Mouse (Mus musculus): Measurements from ENCODE around the gene Cables2. TPM values are rescaled to one million over a fixed set of nuclear protein-coding genes. Genes with fewer than 3 reads are reported as not detected.

The Cables2 gene
- polyA plus RNA-seq, 1 experiment from 2014 or later: 19.8 TPM

DNA sequence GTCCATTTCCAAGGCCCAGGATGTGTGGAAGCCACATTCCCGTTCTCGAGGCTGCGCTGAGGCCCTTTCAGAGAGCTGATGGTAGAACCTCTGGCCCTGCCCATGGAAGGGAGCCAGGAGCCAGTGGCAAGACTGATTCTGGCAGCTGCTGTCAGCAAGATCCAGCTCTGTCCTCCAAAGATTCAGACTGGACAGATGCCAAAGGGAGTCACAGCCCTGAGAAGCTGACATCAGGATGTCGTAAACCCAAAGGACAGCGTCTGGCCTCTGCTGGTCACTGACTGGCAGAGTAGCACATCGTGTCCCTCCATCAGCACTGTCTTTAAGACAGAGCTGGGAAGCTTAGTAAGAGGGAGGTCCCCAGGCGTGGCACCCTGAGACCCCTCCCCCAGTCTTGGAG, 44.7 kb downstream of the Cables2 start:
- no peaks in the 10 kb centered on the region for H3K9me3 ChIP-seq
- H3K27ac ChIP-seq: no peak overlapping the region
- WGBS: 65% methylated on average over 7 of the region's 7 CpGs
- no peak overlapping the region for H3K4me2 ChIP-seq
- H3K36me3 ChIP-seq: no peaks in the 10 kb centered on the region
- no peak overlapping the region for H3K4me3 ChIP-seq
- no peak for ATAC-seq (ENCODE audit: low FRiP score)
- H3K9ac ChIP-seq: no peak overlapping the region
- H3K27me3 ChIP-seq: peaks cover 43% of the 10 kb centered on the region
- H3K4me1 ChIP-seq (replicated peaks): peaks cover 40% of the 10 kb centered on the region

DNA sequence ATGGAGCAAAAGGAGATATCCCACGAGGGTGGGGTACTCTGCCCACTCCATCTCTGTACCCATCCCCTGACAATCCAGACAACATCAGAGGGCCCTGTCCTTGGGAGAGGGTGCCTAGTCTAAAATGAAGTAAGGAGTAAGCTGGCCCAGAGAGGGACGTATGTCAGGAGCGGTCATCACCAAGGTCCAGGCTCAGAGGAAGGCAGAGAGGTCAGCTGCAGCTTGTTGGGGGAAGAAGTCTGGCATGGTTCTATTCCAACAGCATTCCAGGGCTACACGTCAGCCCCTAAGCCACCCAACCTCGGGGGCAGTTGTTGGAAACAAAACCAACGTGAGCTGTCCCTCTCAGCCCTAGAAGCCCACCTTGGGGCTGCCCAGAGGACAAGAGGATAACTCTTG, 45.2 kb downstream of the Cables2 start:
- Histone ChIP-seq H3K4me1 (replicated peaks) (peaks cover 40% of the 10 kb centered on the region), H3K4me3 (no peak overlapping the region), H3K36me3 (no peaks in the 10 kb centered on the region), H3K27ac (no peak overlapping the region), H3K9ac (no peak overlapping the region), H3K4me2 (peak overlapping the region; percentile 35; the same call in 1 of the 2 replicates), H3K27me3 (peaks cover 49% of the 10 kb centered on the region), H3K9me3 (no peaks in the 10 kb centered on the region)
- 50% methylated on average over 6 of the region's 6 CpGs for WGBS
- 0 out of 2 replicates have a peak, but pooled peaks have one; percentile 12 for ATAC-seq (ENCODE audit: low FRiP score)

DNA sequence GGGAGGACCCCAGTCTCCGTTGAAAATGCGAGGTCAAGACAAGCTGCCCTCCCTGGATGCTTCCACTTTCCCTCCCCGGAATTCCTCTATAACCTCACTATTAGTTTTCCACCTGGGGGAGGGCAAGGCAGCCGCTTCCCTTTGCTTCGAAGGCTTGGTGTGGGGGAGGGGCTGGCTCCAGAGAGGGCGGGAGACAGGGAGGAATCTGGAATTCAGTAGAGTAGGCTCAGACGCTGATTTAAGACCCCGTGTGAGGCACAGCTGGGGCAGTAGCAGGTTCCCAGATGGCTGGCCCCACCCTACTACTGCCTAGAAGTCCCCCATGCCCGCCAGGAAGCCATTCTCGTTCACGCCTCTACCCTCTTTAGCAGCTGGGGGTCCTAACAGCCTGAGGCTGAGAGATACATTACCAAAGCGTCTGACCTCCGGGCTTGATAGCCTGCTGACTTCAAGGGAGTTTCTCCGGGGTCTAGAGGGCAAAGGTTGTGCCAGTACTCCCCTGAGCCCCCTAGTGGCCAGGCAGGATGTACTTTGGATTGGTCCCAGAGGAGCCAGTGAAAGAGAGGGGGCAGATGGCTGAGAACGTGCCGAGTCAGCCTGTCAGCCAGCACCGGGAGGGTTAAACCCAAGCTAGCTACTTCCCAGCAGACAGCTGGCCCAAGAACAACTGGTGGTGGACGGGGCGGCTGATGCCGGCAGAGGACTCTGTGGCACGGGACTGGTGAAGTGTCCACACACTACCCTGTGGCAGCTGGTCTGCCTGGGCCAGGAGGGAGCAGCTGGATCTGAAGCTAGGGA, 45.8 kb downstream of the Cables2 start:
- peaks cover 55% of the 10 kb centered on the region for H3K27me3 ChIP-seq
- peaks cover 43% of the 10 kb centered on the region for H3K4me1 ChIP-seq (replicated peaks)
- H3K27ac ChIP-seq: no peak overlapping the region
- no peaks in the 10 kb centered on the region for H3K36me3 ChIP-seq
- H3K9me3 ChIP-seq: no peaks in the 10 kb centered on the region
- H3K4me3 ChIP-seq: no peak overlapping the region
- under 1% methylated on average over 21 of the region's 21 CpGs for WGBS
- H3K9ac ChIP-seq: no peak overlapping the region
- peak overlapping the region; percentile 35 for H3K4me2 ChIP-seq
- ATAC-seq (ENCODE audit: low FRiP score): 0 out of 2 replicates have a peak, but pooled peaks have one; percentile 29

DNA sequence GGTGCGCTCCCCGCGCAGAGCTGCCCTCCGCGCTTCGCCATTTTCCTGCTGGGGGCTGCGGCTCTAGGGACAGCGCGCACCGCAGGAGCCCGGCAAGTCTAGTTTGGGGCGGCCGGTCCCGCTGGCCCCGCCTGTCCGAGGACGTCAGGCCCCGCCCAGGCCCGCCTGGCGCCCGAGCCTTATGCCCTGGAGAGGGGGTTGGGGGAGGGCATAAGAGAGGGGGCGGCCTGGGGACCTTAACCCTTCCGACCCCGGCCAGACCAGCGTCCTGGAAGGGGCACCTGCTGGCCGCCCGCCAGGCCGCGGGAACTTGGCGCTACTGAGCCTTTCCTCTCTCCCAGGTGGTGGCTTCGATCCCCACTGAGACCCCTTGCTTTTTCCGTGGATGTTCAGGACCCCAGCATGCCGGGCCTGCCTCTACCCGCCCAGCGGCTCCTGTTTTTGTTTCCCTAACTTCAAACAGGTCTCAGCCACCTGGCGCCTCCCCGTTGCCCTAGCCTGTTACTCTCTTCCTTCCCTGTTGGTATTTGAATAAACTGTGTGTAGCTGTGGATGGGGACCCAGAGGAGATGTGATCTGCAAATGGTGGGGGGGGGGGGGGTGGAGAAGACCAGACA, 47.4 kb downstream of the Cables2 start, which contains the start of gene Lama5:
Lama5 (minus strand) TSS at position 98 of the 617 bp plus-strand sequence.
- Histone ChIP-seq H3K4me1 (replicated peaks) (peaks cover 51% of the 10 kb centered on the region), H3K27ac (no peak within 1 kb of the TSS), H3K4me2 (peak within 1 kb of the TSS; percentile 92), H3K9me3 (no peaks in the 10 kb centered on the region), H3K4me3 (peak within 1 kb of the TSS; percentile 53), H3K36me3 (no peaks in the 10 kb centered on the region), H3K27me3 (peaks cover 57% of the 10 kb centered on the region), H3K9ac (peak within 1 kb of the TSS; percentile 72)
- WGBS: under 1% methylated on average over 22 of the region's 37 CpGs
- peak; percentile 37; the same call in 1 of the 2 replicates for ATAC-seq (ENCODE audit: low FRiP score)

DNA sequence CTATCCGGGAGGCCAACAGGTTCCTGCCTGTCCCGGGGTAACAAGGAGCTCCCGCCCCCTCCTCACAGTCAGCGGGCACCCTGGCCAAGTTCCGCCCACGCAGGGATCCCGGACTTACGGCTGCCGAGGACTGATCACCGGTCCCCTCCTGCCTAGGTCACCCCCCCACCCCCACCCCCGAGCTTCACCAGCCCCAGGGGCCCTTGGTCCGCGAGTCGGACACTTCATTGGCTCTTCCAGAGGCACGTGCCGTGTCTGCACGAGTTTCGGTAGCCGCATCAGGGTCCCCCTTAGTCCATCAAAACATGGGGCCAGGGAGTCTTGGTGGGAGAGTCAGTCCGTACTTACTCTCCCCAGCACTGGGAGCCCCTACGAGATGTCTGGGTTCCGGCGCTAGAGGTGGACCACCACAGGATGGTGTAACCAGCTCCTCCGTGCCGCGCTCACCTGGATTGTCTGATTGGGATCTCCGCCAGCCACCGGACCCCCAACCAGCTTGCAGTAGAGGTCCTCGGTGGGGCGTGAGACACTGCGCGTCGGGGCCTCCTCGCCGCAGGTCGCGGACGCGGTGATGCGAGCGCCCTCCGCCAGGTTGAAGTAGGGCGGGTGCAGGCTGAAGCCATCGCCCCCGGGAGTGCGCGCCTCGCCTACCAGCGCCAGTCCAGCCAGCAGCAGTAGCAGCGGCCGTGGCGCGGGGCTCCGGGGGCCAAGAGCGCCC, 48.1 kb downstream of the Cables2 start:
- H3K4me3 ChIP-seq: peak overlapping the region; percentile 53
- peak; percentile 11 for ATAC-seq (ENCODE audit: low FRiP score)
- no peaks in the 10 kb centered on the region for H3K9me3 ChIP-seq
- H3K27me3 ChIP-seq: peaks cover 57% of the 10 kb centered on the region
- H3K27ac ChIP-seq: no peak overlapping the region
- H3K36me3 ChIP-seq: no peaks in the 10 kb centered on the region
- peak overlapping the region; percentile 92 for H3K4me2 ChIP-seq
- under 1% methylated on average over 49 of the region's 55 CpGs for WGBS
- H3K4me1 ChIP-seq (replicated peaks): peaks cover 51% of the 10 kb centered on the region
- H3K9ac ChIP-seq: peak overlapping the region; percentile 72

DNA sequence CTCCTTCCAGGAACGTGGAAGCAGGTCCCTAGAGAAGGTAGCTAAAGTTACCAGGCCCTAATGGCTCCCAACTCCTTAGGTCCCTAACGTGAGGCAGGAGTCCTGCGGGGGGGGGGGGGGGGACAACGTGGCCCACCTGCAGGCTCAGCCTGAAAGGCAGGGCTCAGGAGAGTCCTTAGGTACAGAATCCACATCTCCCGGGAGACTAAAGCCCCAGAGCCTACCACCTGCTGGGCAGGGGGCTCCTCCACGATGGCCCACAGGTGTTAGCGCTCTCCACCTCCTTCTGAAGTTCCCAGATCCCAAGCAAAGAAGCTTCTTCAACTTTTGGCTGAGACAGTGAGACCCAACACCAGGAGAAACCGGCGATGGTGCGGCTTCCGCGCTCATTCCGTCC, 48.7 kb downstream of the Cables2 start:
- Histone ChIP-seq H3K27me3 (peaks cover 57% of the 10 kb centered on the region), H3K36me3 (no peaks in the 10 kb centered on the region), H3K9me3 (no peaks in the 10 kb centered on the region), H3K4me1 (replicated peaks) (peaks cover 51% of the 10 kb centered on the region), H3K4me3 (peak overlapping the region; percentile 53), H3K9ac (0 out of 2 replicates have a peak overlapping the region, but pooled peaks have one; percentile 72), H3K4me2 (peak overlapping the region; percentile 92), H3K27ac (no peak overlapping the region)
- 1% methylated on average over 12 of the region's 13 CpGs for WGBS
- ATAC-seq (ENCODE audit: low FRiP score): no peak

DNA sequence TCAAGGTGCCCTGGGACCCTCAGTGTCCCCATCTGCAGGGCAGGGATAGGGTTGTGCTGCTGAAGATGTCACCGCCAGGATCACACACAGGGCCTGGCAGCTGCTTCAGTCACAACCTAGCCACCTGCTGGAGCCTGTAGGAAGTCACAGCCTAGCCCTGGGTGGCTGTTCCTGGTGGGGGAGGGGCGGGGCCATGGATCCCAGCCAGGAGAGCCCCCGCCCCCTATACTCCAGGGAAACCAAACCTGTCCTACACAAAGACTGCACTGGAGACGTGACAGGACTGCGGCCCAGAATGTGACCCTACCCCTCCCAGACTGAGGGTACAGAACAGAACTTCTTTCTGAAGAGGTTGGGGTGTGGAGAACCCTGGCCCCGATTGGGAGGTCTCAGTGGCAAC, 51.0 kb downstream of the Cables2 start:
- no peak overlapping the region for H3K4me2 ChIP-seq
- 11% methylated on average over 6 of the region's 6 CpGs for WGBS
- H3K4me3 ChIP-seq: no peak overlapping the region
- no peaks in the 10 kb centered on the region for H3K9me3 ChIP-seq
- H3K4me1 ChIP-seq (replicated peaks): peaks cover 48% of the 10 kb centered on the region
- ATAC-seq (ENCODE audit: low FRiP score): no peak
- peak overlapping the region; percentile 13; the same call in 1 of the 2 replicates for H3K9ac ChIP-seq
- H3K27me3 ChIP-seq: peaks cover 49% of the 10 kb centered on the region
- H3K27ac ChIP-seq: no peak overlapping the region
- no peaks in the 10 kb centered on the region for H3K36me3 ChIP-seq

DNA sequence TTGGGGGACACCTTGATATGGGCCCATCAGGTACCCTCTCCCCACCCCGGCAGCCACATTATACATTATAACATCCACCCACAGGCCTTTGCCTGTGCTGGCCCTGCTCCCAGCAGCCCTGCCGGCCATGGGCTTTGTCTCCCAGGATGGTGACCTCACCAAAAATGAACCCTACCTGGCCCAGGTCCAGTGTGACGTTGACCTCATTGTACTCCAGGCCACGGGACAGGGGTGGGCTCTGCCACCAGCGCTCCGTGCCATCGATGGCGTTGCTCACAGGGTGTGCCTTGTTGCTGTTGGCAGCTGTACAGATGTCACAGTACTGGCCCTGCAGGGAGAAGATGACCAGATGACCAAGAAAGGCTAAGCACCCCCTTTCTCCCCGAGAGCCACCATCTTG, 52.2 kb downstream of the Cables2 start:
- 95% methylated on average over 9 of the region's 9 CpGs for WGBS
- ATAC-seq (ENCODE audit: low FRiP score): no peak
- peaks cover 38% of the 10 kb centered on the region for H3K27me3 ChIP-seq
- H3K9me3 ChIP-seq: no peaks in the 10 kb centered on the region
- no peak overlapping the region for H3K27ac ChIP-seq
- peaks cover 39% of the 10 kb centered on the region for H3K4me1 ChIP-seq (replicated peaks)
- no peak overlapping the region for H3K9ac ChIP-seq
- no peak overlapping the region for H3K4me2 ChIP-seq
- H3K4me3 ChIP-seq: no peak overlapping the region
- H3K36me3 ChIP-seq: no peaks in the 10 kb centered on the region

DNA sequence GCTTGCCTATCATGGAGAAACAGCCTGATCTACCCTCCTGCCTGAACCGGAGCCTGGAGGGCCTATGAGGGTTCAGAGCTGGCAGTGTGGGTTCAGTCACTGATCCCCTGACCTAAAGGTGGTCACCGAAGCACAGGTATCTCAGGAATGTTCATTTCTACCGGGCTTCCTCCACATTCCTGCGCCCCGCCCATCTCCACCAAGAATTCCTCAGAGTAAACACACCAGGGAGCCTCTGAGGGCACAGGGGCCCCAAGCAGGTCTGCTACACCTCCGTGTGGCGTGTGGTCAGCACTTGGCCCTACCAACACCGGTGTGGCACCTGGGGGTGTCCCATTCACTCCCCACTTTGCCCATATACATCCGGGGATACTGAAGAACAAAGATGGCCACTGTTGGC, 53.1 kb downstream of the Cables2 start:
- 81% methylated on average over 9 of the region's 9 CpGs for WGBS
- ATAC-seq (ENCODE audit: low FRiP score): no peak
- H3K27me3 ChIP-seq: peaks cover 29% of the 10 kb centered on the region
- no peaks in the 10 kb centered on the region for H3K36me3 ChIP-seq
- no peak overlapping the region for H3K27ac ChIP-seq
- H3K4me1 ChIP-seq (replicated peaks): peaks cover 34% of the 10 kb centered on the region
- no peaks in the 10 kb centered on the region for H3K9me3 ChIP-seq
- H3K4me2 ChIP-seq: no peak overlapping the region
- H3K9ac ChIP-seq: no peak overlapping the region
- no peak overlapping the region for H3K4me3 ChIP-seq

DNA sequence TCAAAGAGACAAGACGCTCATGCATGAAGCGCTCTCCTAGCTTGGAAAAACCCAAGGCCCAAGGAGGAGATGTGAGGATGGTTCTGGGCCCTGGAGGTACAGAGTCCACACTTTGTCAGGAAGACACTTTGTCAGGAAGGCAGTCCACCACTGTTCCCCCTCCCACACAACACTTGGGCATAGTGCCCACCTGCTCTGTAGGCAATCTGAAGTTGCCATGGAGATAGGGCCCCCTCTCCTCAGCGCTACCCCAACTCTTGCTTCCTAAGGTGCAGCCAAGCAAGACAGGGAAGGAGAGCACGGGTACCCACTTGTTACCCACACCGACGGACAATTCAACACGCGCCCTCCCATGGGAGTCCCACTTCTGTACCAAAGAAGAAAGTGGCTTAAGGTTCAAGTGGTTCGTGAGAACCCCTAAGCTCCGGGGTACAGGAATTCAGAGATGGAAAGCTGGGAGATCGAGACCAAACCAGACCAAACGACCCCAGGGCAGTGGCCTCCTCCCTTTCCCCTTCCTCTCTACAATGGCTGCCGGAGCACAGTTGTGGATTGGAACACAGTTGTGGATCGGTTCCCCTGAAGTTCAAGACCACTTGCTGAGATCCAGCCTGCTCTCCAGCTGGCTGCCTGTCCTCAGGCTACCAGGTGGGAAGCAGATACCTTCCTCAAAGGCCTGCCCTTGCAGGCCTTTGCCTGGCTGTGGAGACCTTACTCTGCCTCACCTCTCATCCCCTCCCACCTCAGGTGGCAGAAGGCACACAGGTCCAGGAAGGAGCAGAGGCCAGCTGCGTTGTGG, 54.0 kb downstream of the Cables2 start:
- H3K27me3 ChIP-seq: peaks cover 21% of the 10 kb centered on the region
- no peak overlapping the region for H3K4me3 ChIP-seq
- H3K4me2 ChIP-seq: no peak overlapping the region
- peaks cover 34% of the 10 kb centered on the region for H3K4me1 ChIP-seq (replicated peaks)
- H3K27ac ChIP-seq: peak overlapping the region; percentile 23; the same call in 1 of the 2 replicates
- 0 out of 2 replicates have a peak, but pooled peaks have one; percentile 18 for ATAC-seq (ENCODE audit: low FRiP score)
- 76% methylated on average over 15 of the region's 15 CpGs for WGBS
- H3K36me3 ChIP-seq: no peaks in the 10 kb centered on the region
- no peaks in the 10 kb centered on the region for H3K9me3 ChIP-seq
- H3K9ac ChIP-seq: no peak overlapping the region

DNA sequence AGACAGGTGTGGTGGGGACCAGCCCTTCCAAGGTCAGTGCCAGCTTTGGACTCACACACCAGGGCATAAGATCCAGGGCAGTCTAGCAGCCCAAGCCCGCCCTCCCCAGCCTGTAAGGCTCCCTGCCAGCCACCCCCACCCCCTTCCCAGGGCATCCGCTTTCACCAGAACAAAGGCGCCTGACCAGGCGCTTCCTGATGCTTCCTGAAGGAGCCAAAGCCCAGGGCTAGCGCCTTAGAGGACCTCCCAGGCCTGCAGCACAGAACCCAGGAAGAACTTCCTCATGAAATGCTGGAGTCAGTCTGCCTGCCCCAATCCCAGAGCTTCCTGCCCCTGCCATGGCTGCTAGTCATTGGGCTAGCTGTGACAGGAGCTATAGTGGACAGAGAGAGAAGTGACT, 54.6 kb downstream of the Cables2 start:
- Histone ChIP-seq H3K27ac (peak overlapping the region; percentile 23; the same call in 1 of the 2 replicates), H3K36me3 (no peaks in the 10 kb centered on the region), H3K9ac (no peak overlapping the region), H3K27me3 (peaks cover 14% of the 10 kb centered on the region), H3K9me3 (no peaks in the 10 kb centered on the region), H3K4me2 (no peak overlapping the region), H3K4me1 (replicated peaks) (peaks cover 35% of the 10 kb centered on the region), H3K4me3 (no peak overlapping the region)
- 40% methylated on average over 5 of the region's 5 CpGs for WGBS
- ATAC-seq (ENCODE audit: low FRiP score): no peak

Data from hindbrain, embryonic 13.5 days (tissue).